Mouse (Mus musculus) B cell, adult 2 months (primary cell): ENCODE data around the gene Nkx2-4.
A peak's percentile ranks its signal among the peaks of the same experiment; 100 is the strongest.

Experiments used
- DNase-seq, 2 experiments: peaks; one replicate each; pipeline ENCODE4 v3.0.0; 2022

The Nkx2-4 gene

DNA sequence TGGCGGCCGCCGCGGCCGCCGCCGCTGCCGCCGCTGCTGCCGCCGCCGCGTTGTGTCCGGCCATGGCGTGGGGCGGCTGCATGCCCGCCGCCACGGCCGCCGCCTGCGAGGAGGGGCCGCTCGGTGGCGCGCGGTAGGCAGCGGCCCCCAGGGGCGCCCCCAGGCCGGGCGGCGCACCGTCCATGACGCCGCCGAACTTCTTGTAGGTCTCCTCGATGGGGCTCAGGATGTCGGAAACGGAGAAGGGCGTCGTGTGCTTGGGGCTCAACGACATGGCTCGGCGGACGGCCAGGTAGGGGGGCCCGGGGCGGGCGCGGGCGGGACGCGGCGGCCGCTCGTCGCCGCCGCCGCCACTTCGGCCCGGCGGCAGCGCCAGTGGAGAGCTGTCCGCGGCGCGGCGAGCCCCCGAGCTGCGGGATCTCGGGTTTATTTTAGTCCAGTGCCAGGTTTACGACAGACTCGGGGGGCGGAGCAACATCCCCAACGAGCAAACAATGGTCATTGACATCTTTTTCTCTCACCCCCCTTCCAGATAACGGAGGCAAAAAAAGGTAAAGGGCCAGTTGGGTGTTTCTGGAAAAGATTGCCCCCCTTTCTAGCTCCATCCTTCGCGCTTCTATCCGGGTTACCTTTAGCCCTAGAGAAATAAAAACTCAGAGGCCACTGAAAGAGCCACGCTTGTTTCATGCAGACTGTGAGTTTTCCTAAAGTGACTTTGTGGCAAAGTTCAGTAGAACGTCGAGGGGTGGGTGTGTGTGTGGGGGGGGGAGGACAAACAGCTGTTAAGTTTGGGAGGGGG is at the start of gene Nkx2-4:
Nkx2-4 (minus strand) TSS at position 374 of the 799 bp plus-strand sequence.
- DNase-seq, result peak; percentile 28 to 44

DNA sequence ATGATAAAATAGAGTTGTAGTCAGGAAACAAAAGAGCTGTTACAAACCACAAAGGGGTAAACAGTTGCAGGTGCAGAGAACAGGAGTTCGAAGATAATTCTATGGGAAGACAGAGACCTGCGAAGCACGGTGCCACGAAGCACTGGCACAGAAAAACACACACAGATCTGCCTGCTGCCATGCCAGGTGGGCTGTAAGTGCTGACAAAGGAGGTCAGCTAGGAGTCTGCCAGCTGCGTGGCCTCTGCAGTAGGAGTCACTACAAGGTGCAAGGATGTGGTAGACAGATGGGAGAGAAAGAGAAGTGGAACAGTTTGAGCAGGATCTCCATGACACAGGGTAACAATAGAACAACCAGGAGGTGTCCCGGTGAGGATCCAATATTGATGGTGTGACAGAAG is 42.1 kb upstream of the Nkx2-4 start:
- DNase-seq, result no peak

DNA sequence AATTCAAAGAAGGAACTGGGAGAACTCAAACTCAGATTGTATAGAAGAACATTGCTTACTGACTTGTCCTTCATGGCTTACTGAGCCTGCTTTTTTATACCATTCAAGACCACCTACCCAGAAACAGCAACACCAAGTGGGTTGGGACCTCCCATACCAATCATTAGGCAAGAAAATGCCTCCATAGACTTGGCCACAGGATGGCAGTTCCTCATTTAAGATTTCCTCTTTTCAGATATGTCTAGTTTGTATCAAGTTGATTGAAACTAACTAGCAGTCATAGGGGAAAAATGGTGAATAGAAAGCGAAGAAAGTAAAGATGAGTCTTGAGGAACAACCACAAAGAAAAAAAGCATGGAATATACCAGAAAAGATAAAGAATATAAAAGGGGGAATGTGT is 34.5 kb upstream of the Nkx2-4 start:
- DNase-seq, result no peak

DNA sequence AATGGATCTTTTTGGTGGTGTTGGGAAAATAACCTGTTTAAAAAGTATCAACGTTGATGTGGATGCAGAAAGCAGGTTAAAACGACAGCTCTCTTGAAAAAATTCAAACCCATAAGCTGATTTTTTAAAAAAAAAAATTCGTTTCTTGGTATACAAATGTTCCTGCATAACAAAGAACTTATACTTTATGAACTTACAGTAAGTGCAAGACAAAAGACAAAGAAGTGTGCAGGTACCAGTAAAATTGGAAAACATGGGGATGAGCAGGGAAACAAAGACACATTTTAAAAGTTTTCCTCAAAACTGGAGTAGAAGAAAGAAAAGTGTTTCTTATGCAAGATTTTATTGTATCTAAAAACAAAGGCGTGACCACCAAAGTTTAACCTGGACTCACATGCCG is 1.2 kb upstream of the Nkx2-4 start:
- DNase-seq, result no peak

- DNase-seq, result peak in 1 of 2 experiments; percentile 20
Measured at GRCm38 (mm10) chr2:147085937-147086336, 692 bp upstream of the Nkx2-4 start.

DNA sequence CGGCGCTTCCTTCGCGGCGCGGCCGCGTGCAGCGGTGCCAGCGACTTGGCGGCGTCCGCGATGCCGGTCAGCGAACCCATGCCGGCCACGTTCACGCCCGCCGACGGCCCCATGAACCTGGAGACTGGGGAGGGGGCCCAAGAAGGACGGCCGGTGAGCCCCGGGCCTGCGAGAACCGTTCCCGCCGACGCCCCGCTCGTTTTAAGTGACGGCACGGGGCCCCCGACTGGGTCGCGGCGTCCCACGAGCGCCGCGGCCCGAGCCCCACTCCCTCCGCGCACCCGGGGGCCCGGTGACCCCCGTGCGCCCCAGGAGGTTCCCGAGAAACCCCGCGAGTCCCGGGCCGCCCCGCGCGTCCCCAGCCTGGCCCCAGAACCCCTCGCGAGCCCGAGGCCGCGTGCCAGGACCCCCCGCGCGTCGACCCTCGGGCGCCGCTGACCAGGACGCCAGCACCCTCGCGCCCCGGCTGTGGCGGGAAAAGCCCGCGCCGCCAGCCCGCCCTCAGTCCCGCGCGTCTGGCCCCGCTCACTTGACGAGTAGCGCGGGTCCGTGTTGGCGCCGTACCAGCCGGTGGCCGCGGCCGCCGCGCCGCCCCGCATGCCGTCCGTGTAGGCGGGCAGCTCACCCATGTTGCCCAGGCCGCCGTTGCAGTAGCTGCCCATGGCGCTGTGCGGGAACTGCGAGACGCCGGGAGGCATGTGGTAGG is 726 bp downstream of the Nkx2-4 start:
- DNase-seq, result peak in 1 of 2 experiments; percentile 22

DNA sequence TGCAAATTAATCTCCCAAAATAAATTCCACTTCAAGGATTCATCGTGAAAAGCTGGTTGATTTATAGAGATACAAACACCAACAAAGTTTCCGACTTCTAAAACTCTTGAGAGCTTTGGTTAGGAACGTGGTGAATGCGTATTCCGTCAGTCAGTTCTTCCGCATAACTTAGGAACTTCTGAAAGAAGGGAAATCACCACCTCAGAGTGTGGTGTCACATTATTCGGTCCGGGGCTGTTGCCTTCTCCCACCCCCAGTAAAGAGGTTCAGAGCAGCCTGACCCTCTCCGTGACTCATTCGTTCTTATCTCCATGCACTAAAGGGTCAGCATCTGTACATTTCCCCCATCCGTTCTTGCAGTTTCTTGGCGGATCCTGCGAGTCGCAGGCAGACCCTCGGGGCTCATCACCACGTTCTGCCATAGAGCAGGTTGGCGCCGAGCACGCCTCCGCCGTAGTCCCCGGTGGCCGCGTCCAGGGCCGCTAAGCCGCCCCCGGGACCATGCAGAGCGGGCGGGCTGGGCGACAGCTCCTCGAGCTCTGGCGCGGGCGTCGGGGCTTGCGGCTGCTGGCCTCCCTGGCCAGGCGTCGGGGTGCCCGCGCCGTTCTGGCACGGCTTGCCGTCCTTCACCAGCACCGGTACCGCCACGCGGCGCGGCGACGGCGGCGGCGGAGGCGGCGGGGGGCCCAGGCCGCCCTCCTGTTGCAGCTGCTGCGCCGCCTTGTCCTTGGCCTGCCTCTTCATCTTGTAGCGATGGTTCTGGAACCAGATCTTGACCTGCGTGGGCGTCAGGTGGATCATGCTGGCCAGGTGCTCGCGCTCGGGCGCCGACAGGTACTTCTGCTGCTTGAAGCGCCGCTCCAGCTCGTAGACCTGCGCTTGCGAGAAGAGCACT is 1.5 kb downstream of the Nkx2-4 start:
- peak; percentile 55 to 68 for DNase-seq

DNA sequence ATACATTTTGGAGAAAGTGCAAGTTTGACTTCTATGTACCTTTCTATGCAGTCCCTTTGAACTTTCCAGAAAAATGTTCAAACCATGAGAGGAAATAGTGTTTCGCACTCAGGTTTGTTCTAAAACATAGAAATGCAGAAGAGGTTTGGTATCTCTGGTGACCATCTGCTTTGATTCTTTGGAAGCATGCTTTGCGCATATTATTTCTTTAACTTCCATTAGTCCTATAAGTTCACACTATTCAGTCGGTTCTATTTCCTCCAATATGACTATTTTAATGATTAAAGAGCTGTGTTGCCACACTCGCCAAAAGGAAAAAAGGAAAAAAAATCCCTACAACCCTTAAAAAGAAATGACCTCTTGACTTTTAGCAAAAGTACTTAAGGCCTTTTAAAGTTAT is 2.9 kb downstream of the Nkx2-4 start:
- DNase-seq, result no peak

- DNase-seq, result no peak
Measured at GRCm38 (mm10) chr2:147074399-147074798, 10.8 kb downstream of the Nkx2-4 start.

- DNase-seq, result no peak
Measured at GRCm38 (mm10) chr2:147073962-147074361, 11.3 kb downstream of the Nkx2-4 start.

GRCm38 (mm10) chr2:147070305-147070704 is 14.9 kb downstream of the Nkx2-4 start:
- DNase-seq, result no peak

DNA sequence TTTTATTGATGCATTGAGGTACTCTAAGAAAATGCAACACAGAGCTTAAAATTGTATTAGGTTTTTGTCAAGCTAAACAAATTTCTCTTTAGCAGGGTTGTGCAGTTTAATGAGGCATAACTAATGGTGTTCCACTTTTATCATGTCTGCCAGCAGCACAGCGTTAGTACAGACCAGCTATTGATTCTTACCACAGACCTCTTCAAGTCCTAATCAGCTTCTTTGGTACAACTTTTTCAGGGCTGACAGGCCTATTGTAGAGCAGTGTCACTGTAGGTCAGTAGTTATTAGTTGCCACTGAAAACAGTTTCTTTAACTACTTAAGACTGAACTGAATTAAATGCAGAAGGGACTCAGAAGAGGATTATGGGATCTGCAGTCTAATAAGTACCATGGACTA is 16.2 kb downstream of the Nkx2-4 start:
- DNase-seq, result no peak

GRCm38 (mm10) chr2:147067480-147068246 is 17.6 kb downstream of the Nkx2-4 start:
- no peak for DNase-seq

- no peak for DNase-seq
Measured at GRCm38 (mm10) chr2:147053229-147053892, 31.9 kb downstream of the Nkx2-4 start.

DNA sequence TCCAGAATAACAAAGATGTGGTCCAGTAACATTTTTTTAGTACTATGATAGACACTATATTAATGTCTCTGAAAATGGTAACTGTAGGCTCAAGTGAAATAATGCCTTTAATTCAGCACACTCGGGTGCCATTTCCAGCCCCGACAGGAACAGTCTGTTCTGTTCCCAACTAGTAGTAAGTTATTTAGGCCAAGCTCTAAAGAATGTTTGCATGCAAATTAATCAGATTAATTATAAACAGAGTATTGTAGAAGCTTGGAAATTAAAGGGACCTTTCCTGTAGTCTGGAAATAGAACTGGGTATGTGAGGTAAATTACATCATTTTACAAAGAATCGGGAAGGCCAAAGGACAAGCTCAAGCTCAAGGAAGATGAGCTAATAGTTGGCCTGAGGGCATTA is 38.2 kb downstream of the Nkx2-4 start:
- no peak for DNase-seq

- DNase-seq, result no peak
Measured at GRCm38 (mm10) chr2:147035864-147036263, 49.4 kb downstream of the Nkx2-4 start.
